Mouse (Mus musculus) WW6 (cell line): ENCODE measurements around the gene Glis1.

ENCODE experiments used
- DNase-seq: peaks from one replicate; pipeline ENCODE4 v3.0.0-alpha.2; 2013; ENCODE audit warnings: low read depth, low spot score

Glis1 gene

GRCm38 (mm10) chr4:107515626-107516025 lies 81.2 kb downstream of the Glis1 start:
- no peak for DNase-seq

GRCm38 (mm10) chr4:107518766-107519165 lies 84.4 kb downstream of the Glis1 start:
- no peak for DNase-seq

GRCm38 (mm10) chr4:107520071-107520470 lies 85.7 kb downstream of the Glis1 start:
- DNase-seq: no peak

- no peak for DNase-seq
Observed at GRCm38 (mm10) chr4:107520816-107521215, 86.4 kb downstream of the Glis1 start.

- no peak for DNase-seq
Observed at GRCm38 (mm10) chr4:107523607-107524151, 89.3 kb downstream of the Glis1 start.

GRCm38 (mm10) chr4:107535126-107535525 lies 100.7 kb downstream of the Glis1 start:
- no peak for DNase-seq

GRCm38 (mm10) chr4:107538116-107538515 lies 103.7 kb downstream of the Glis1 start:
- DNase-seq: no peak

- no peak for DNase-seq
Observed at GRCm38 (mm10) chr4:107538561-107538960, 104.2 kb downstream of the Glis1 start.

GRCm38 (mm10) chr4:107539021-107539420 lies 104.6 kb downstream of the Glis1 start:
- DNase-seq: no peak

- DNase-seq: no peak
Observed at GRCm38 (mm10) chr4:107541821-107542220, 107.4 kb downstream of the Glis1 start.

GRCm38 (mm10) chr4:107544843-107545242 lies 110.5 kb downstream of the Glis1 start:
- DNase-seq: no peak

- no peak for DNase-seq
Observed at GRCm38 (mm10) chr4:107545726-107546125, 111.3 kb downstream of the Glis1 start.

- no peak for DNase-seq
Observed at GRCm38 (mm10) chr4:107546525-107546924, 112.1 kb downstream of the Glis1 start.

- DNase-seq: no peak
Observed at GRCm38 (mm10) chr4:107550096-107550495, 115.7 kb downstream of the Glis1 start.

- no peak for DNase-seq
Observed at GRCm38 (mm10) chr4:107550546-107550945, 116.2 kb downstream of the Glis1 start.

GRCm38 (mm10) chr4:107552696-107553095 lies 118.3 kb downstream of the Glis1 start:
- DNase-seq: no peak

- no peak for DNase-seq
Observed at GRCm38 (mm10) chr4:107553774-107554173, 119.4 kb downstream of the Glis1 start.

- no peak for DNase-seq
Observed at GRCm38 (mm10) chr4:107558801-107559200, 124.4 kb downstream of the Glis1 start.

GRCm38 (mm10) chr4:107561056-107561455 lies 126.7 kb downstream of the Glis1 start:
- no peak for DNase-seq

- no peak for DNase-seq
Observed at GRCm38 (mm10) chr4:107568159-107568558, 133.8 kb downstream of the Glis1 start.

- DNase-seq: no peak
Observed at GRCm38 (mm10) chr4:107568881-107569443, 134.6 kb downstream of the Glis1 start.

- no peak for DNase-seq
Observed at GRCm38 (mm10) chr4:107570329-107571014, 136.1 kb downstream of the Glis1 start.

GRCm38 (mm10) chr4:107575781-107576180 lies 141.4 kb downstream of the Glis1 start:
- DNase-seq: no peak
